In the genomic region with DNA sequence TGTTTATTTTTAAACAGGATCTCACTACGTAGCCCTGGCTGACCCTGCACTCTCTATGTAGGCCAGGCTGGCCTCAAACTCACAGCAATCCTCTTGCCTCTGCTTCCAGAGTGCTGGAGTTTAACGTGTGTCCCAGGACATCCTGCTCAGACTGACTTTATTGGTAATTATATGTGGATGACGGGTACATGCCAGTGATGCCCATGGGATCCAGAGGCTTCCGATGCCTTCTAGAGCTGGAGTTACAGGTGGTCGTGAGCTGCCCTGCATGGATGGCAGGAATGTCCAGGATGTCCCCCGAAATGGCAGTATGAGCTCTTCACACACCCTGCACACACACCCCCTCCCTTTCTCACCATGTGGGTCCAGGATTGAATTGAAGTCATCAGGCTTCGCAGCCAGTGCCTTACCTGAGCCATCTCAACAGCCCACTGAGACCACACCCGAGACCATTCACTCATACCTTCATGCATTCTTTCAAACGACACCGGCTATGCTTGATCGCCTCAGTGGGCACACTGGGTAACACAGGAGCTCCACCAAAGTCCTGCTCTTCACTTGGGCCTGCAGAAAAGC, we compare ENCODE assay signal across 26 mouse cellular contexts. TPM values are rescaled to one million over a fixed set of nuclear protein-coding genes. Genes with fewer than 3 reads are reported as not detected.
DNase-seq lines count a peak whose midpoint lies in the region; ATAC-seq and TF ChIP-seq lines count a peak whose summit lies in the region.
"Had no signal": no experiment of that assay in that cellular context is flagged by ENCODE, and none has a peak within 500 bp of the region (broad histone marks: within the 10 kb centered on the region; RNA-seq: fewer than 3 reads in every experiment).

No protein-coding gene starts in this region.

- peak; percentile 74 for DNase-seq in heart, embryonic 10.5 days (ENCODE audit: low spot score)
- DNase-seq in heart, adult 9 months (ENCODE audit: low spot score in 2 of 2): no peak
- peak; percentile 44 for DNase-seq in CH12.LX (ENCODE audit: extremely low read depth)
- DNase-seq in MEL (ENCODE audit: low read depth, low spot score): no peak
- no peak for DNase-seq in liver, embryonic 11.5 days (ENCODE audit: low spot score)
- no peak for DNase-seq in thymus, adult 2 months
- DNase-seq: adrenal gland, adult 2 months; adrenal gland, postnatal 14 days; cerebellum, adult 11 months; cerebellum, adult 2 months; cerebellum, adult 9-11 months; cerebellum, postnatal 25 days; forebrain, postnatal 0 days; gastrocnemius, adult 2 months; gastrocnemius, postnatal 14 days; heart, adult 18-20 months; kidney, adult 11 months had no signal

- no peak overlapping the region for H3ac ChIP-seq in myocyte (ENCODE audit: control insufficient read depth, insufficient read length)

- H3K36me3 ChIP-seq in heart, embryonic 10.5 days: peaks cover 22% of the 10 kb centered on the region
- H3K36me3 ChIP-seq in CH12.LX (replicated peaks in 1 of 2; ENCODE audit: control insufficient read depth in 1 of 2, insufficient read depth in 1 of 2, low read length in 1 of 2): peaks cover 28 to 49% of the 10 kb centered on the region in 2 experiments
- peaks cover 8 to 24% of the 10 kb centered on the region in 2 experiments for H3K36me3 ChIP-seq in MEL (ENCODE audit: control insufficient read depth in 1 of 2, insufficient read depth in 2 of 2, low read length in 2 of 2)
- H3K36me3 ChIP-seq in myocyte (ENCODE audit: control insufficient read depth, insufficient read depth): no peaks in the 10 kb centered on the region
- H3K36me3 ChIP-seq in liver, embryonic 11.5 days (ENCODE audit: control insufficient read depth, insufficient read depth, low read length): peaks cover 23% of the 10 kb centered on the region
- H3K36me3 ChIP-seq in thymus, adult 2 months (ENCODE audit: control insufficient read depth, insufficient read depth, low read length): peaks cover 15% of the 10 kb centered on the region

- H3K27ac ChIP-seq in heart, embryonic 10.5 days: no peak overlapping the region
- H3K27ac ChIP-seq in CH12.LX (ENCODE audit: insufficient read depth, low read depth) (no peak overlapping the region), MEL (ENCODE audit: control insufficient read depth, low read depth, low read length) (no peak overlapping the region)
- no peak overlapping the region for H3K27ac ChIP-seq in liver, embryonic 11.5 days (ENCODE audit: low read depth, low read length)
- no peak overlapping the region for H3K27ac ChIP-seq in thymus, adult 2 months (ENCODE audit: control insufficient read depth, insufficient read depth, low read length)
- H3K27ac ChIP-seq: embryonic facial prominence, embryonic 13.5 days; gastrocnemius, adult 2 months; hindbrain, embryonic 10.5 days; hindbrain, embryonic 13.5 days; intestine, embryonic 15.5 days had no signal

- H3K79me2 ChIP-seq in CH12.LX (replicated peaks; ENCODE audit: control insufficient read depth, extremely low read depth, insufficient read depth, poor library complexity, severe bottlenecking) (peaks cover 6% of the 10 kb centered on the region), MEL (ENCODE audit: control insufficient read depth, insufficient read depth, low read length, poor library complexity) (peaks cover 18% of the 10 kb centered on the region), myocyte (ENCODE audit: control insufficient read depth, insufficient read depth) (peaks cover 6% of the 10 kb centered on the region)

- no peak for TF ChIP-seq RAD21 in CH12.LX (IDR thresholded peaks at IDR 0.05; ENCODE audit: low read depth, low read length)
- no peak for TF ChIP-seq RAD21 in MEL (IDR thresholded peaks at IDR 0.05; ENCODE audit: low read depth, low read length)

- no peak overlapping the region for H3K9ac ChIP-seq in CH12.LX (ENCODE audit: insufficient read depth, low read depth)
- H3K9ac ChIP-seq in MEL (ENCODE audit: control insufficient read depth, low read depth, low read length, poor library complexity, severe bottlenecking): no peak overlapping the region
- H3K9ac ChIP-seq in liver, embryonic 11.5 days (ENCODE audit: low read depth, low read length): no peak overlapping the region
- H3K9ac ChIP-seq: embryonic facial prominence, embryonic 13.5 days; forebrain, postnatal 0 days; hindbrain, embryonic 13.5 days; intestine, embryonic 15.5 days had no signal

- no peak for ATAC-seq in liver, embryonic 11.5 days (replicated peaks; ENCODE audit: low FRiP score)
- ATAC-seq: forebrain, embryonic 14.5 days; forebrain, postnatal 0 days; hindbrain, embryonic 16.5 days; intestine, embryonic 15.5 days had no signal

- H3K4me2 ChIP-seq in CH12.LX (ENCODE audit: insufficient read depth, low read depth, poor library complexity, severe bottlenecking) (no peak overlapping the region), myocyte (ENCODE audit: low read depth) (no peak overlapping the region)
- no peak overlapping the region for H3K4me2 ChIP-seq in liver, embryonic 11.5 days
- H3K4me2 ChIP-seq: embryonic facial prominence, embryonic 13.5 days; heart, embryonic 11.5 days; hindbrain, embryonic 13.5 days; intestine, embryonic 15.5 days had no signal

- dilution Hi-C loops in CH12.LX (cut with MboI; ENCODE audit: extremely low pct_ligation_motif_present, extremely low pct_unique_long_range_greater_than_20kb, low sequenced_read_pairs): no loop called here

- TF ChIP-seq POLR2A in CH12.LX (IDR thresholded peaks at IDR 0.05; ENCODE audit: low read depth, low read length) (no peak), MEL (IDR thresholded peaks at IDR 0.05; ENCODE audit: control insufficient read depth in 1 of 2, insufficient read depth in 1 of 2, low read depth in 1 of 2, low read length in 2 of 2, poor library complexity in 1 of 2) (no peak; a peak in 1 of 4 replicates), myocyte (IDR thresholded peaks at IDR 0.05; ENCODE audit: insufficient read length, low read depth) (no peak)
- TF ChIP-seq POLR2A in thymus, adult 2 months (IDR thresholded peaks at IDR 0.05; ENCODE audit: control insufficient read depth, extremely low read depth, insufficient read depth, low read length, poor library complexity): no peak

- TF ChIP-seq CTCF in CH12.LX (conservative IDR thresholded peaks at IDR 0.05 in 1 of 2, IDR thresholded peaks at IDR 0.05 in 1 of 2; ENCODE audit: low read depth in 2 of 2, low read length in 2 of 2) (no peak), MEL (IDR thresholded peaks at IDR 0.05 in 2 of 3, conservative IDR thresholded peaks at IDR 0.05 in 1 of 3; ENCODE audit: control insufficient read depth in 1 of 3, insufficient read depth in 1 of 3, low read depth in 2 of 3, low read length in 3 of 3, poor library complexity in 1 of 3, severe bottlenecking in 1 of 3) (no peak)
- TF ChIP-seq CTCF in thymus, adult 2 months (IDR thresholded peaks at IDR 0.05; ENCODE audit: borderline replicate concordance, control insufficient read depth, extremely low read depth, insufficient read depth, low read length, poor library complexity): no peak

- peaks cover 25% of the 10 kb centered on the region for H3K4me1 ChIP-seq in heart, embryonic 10.5 days
- H3K4me1 ChIP-seq in CH12.LX (ENCODE audit: control insufficient read depth in 1 of 2, insufficient read depth in 2 of 2): peaks cover 9 to 44% of the 10 kb centered on the region in 2 experiments
- H3K4me1 ChIP-seq in MEL (ENCODE audit: control insufficient read depth in 1 of 2, insufficient read depth in 2 of 2, low read length in 2 of 2): peaks cover 0 to 21% of the 10 kb centered on the region in 2 experiments; a peak in 2 of 4 replicates
- H3K4me1 ChIP-seq in liver, embryonic 11.5 days (replicated peaks; ENCODE audit: control insufficient read depth, insufficient read depth, low read length): peaks cover 19% of the 10 kb centered on the region
- no peaks in the 10 kb centered on the region for H3K4me1 ChIP-seq in thymus, adult 2 months (replicated peaks; ENCODE audit: control insufficient read depth, insufficient read depth, low read length)

- H3K27me3 ChIP-seq in heart, embryonic 10.5 days (ENCODE audit: insufficient read depth, poor library complexity, severe bottlenecking): no peaks in the 10 kb centered on the region
- no peaks in the 10 kb centered on the region for H3K27me3 ChIP-seq in CH12.LX (replicated peaks)
- no peaks in the 10 kb centered on the region for H3K27me3 ChIP-seq in MEL (ENCODE audit: control insufficient read depth in 1 of 2, insufficient read depth in 2 of 2, low read length in 2 of 2)
- no peaks in the 10 kb centered on the region for H3K27me3 ChIP-seq in myocyte (ENCODE audit: control insufficient read depth, insufficient read depth, insufficient read length)
- no peaks in the 10 kb centered on the region for H3K27me3 ChIP-seq in liver, embryonic 11.5 days (replicated peaks; ENCODE audit: control insufficient read depth, insufficient read depth, low read length)
- no peaks in the 10 kb centered on the region for H3K27me3 ChIP-seq in thymus, adult 2 months (ENCODE audit: control insufficient read depth, insufficient read depth, low read length)
- H3K27me3 ChIP-seq: embryonic facial prominence, embryonic 13.5 days; intestine, embryonic 15.5 days had no signal

- H3K4me3 ChIP-seq in heart, embryonic 10.5 days: no peak overlapping the region
- no peak overlapping the region for H3K4me3 ChIP-seq in CH12.LX (replicated peaks in 1 of 3; ENCODE audit: low read depth in 2 of 3, low read length in 2 of 3, poor library complexity in 1 of 3)
- H3K4me3 ChIP-seq in MEL (ENCODE audit: control insufficient read depth in 1 of 2, insufficient read depth in 1 of 2, low read depth in 2 of 2, low read length in 2 of 2): no peak overlapping the region
- no peak overlapping the region for H3K4me3 ChIP-seq in myocyte
- H3K4me3 ChIP-seq in liver, embryonic 11.5 days (ENCODE audit: low read depth, low read length): no peak overlapping the region
- H3K4me3 ChIP-seq in thymus, adult 2 months (ENCODE audit: control insufficient read depth, insufficient read depth, low read length): no peak overlapping the region
- H3K4me3 ChIP-seq: embryonic facial prominence, embryonic 13.5 days; erythroblast, embryonic 14.5 days; gastrocnemius, adult 2 months; hindbrain, embryonic 10.5 days; hindbrain, embryonic 13.5 days; intestine, embryonic 15.5 days had no signal

- 89% methylated on average over 11 of the region's 11 CpGs for WGBS in heart, embryonic 10.5 days
- WGBS in liver, embryonic 11.5 days: 88% methylated on average over 11 of the region's 11 CpGs
- 94% methylated on average over 11 of the region's 11 CpGs for WGBS in thymus, adult 2 months

- H3K9me3 ChIP-seq in heart, embryonic 10.5 days: no peaks in the 10 kb centered on the region
- H3K9me3 ChIP-seq in CH12.LX (replicated peaks; ENCODE audit: low read length) (no peaks in the 10 kb centered on the region), MEL (replicated peaks; ENCODE audit: insufficient read depth, low read length) (no peaks in the 10 kb centered on the region)
- no peaks in the 10 kb centered on the region for H3K9me3 ChIP-seq in liver, embryonic 11.5 days (ENCODE audit: control insufficient read depth, low read length)
- H3K9me3 ChIP-seq: embryonic facial prominence, embryonic 13.5 days; hindbrain, embryonic 10.5 days; hindbrain, embryonic 13.5 days; intestine, embryonic 15.5 days had no signal

- in situ Hi-C loops in CH12.LX (cut with MboI; ENCODE audit: low pct_ligation_motif_present, low pct_unique_long_range_greater_than_20kb, low sequenced_read_pairs): loop anchor here (5.0 kb wide), 1 partner anchor 78 kb away; no protein-coding TSS in a partner anchor

- TF ChIP-seq EP300 in CH12.LX (IDR thresholded peaks at IDR 0.05; ENCODE audit: low read length): no peak
- TF ChIP-seq EP300 in MEL (IDR thresholded peaks at IDR 0.05; ENCODE audit: low read depth in 1 of 2, low read length in 2 of 2): no peak

RNA-seq across cellular contexts. Expression of gene Rplp1, which starts 5.4 kb away (rescaled TPM):
- polyA plus RNA-seq in heart, embryonic 10.5 days (2016; fragmentation: Nextera tagmentation; extraction: Ambion mirVana): 900 and 968 TPM in 2 replicates
- total RNA-seq in CH12.LX (2012; rRNA removed) (12,233 and 13,782 TPM in 2 replicates), CH12.LX (2014; rRNA removed) (6,472 and 7,835 TPM in 2 replicates), MEL (2012; rRNA removed) (13,843 and 15,045 TPM in 2 replicates)
- polyA plus RNA-seq in CH12.LX (2012; ENCODE audit: insufficient read length, low read depth) (4,797 and 6,276 TPM in 2 replicates), MEL (2012; ENCODE audit: insufficient read depth in 1 of 2, insufficient read length in 2 of 2, low read depth in 1 of 2, low replicate concordance in 2 of 2, missing spikeins in 1 of 2) (1,000 to 10,000 TPM in 1 of 2 experiments, not detected in 1; 9,058 TPM), myocyte (2012; fragmentation: generic; extraction: Trizol) (9,411 TPM)
- polyA plus RNA-seq in liver, embryonic 11.5 days (2014; fragmentation: Nextera tagmentation; extraction: Ambion mirVana): 1,876 and 2,139 TPM in 2 replicates
- polyA plus RNA-seq in thymus, adult 2 months (2012; rRNA removed): 8,905 and 10,824 TPM in 2 replicates

RNA-seq across cellular contexts. Expression of gene Kif23, which starts 37.7 kb away (rescaled TPM):
- 105 and 112 TPM in 2 replicates for polyA plus RNA-seq in heart, embryonic 10.5 days (2016; fragmentation: Nextera tagmentation; extraction: Ambion mirVana)
- total RNA-seq in CH12.LX (2012; rRNA removed) (50.6 and 71.5 TPM in 2 replicates), CH12.LX (2014; rRNA removed) (87.3 and 96.2 TPM in 2 replicates), MEL (2012; rRNA removed) (37.5 and 54.3 TPM in 2 replicates)
- polyA plus RNA-seq in CH12.LX (2012; ENCODE audit: insufficient read length, low read depth) (125 and 133 TPM in 2 replicates), MEL (2012; ENCODE audit: insufficient read depth in 1 of 2, insufficient read length in 2 of 2, low read depth in 1 of 2, low replicate concordance in 2 of 2, missing spikeins in 1 of 2) (100 to 1,000 TPM in 1 of 2 experiments, not detected in 1; 100 TPM), myocyte (2012; fragmentation: generic; extraction: Trizol) (24.1 TPM)
- 85.1 and 93.8 TPM in 2 replicates for polyA plus RNA-seq in liver, embryonic 11.5 days (2014; fragmentation: Nextera tagmentation; extraction: Ambion mirVana)
- polyA plus RNA-seq in thymus, adult 2 months (2012; rRNA removed): 28.4 and 33.1 TPM in 2 replicates

Comparison
In these comparisons a context has a peak if more than half of its experiments do, and no peak if none do; other contexts are left out.
1. DNase-seq: peak in heart, embryonic 10.5 days (single experiment) and CH12.LX (single experiment); none in heart, adult 9 months (0 of 2), MEL (single experiment), liver, embryonic 11.5 days (single experiment) and thymus, adult 2 months (single experiment).